Mouse (Mus musculus): Measurements from ENCODE around the gene Zfp472.

- TF ChIP-seq CTCF (IDR thresholded peaks at IDR 0.05) (peak; percentile 86), POLR2A (IDR thresholded peaks at IDR 0.05; ENCODE audit: insufficient read depth, low read depth, low read length) (no peak), EP300 (IDR thresholded peaks at IDR 0.05; ENCODE audit: insufficient read depth, low read depth, low read length) (0 out of 2 replicates have a peak, but pooled peaks have one; percentile 58)
These were observed 14.2 kb upstream of the Zfp472 start for GRCm38 (mm10) chr17:32951441-32951840.

All from heart, adult 2 months (tissue).